Mouse (Mus musculus) hindbrain, embryonic 15.5 days (tissue): ENCODE results near the gene Itih2. TPM values are rescaled to one million over a fixed set of nuclear protein-coding genes. Genes with fewer than 3 reads are reported as not detected.

Experiments used
- ATAC-seq: fragments of 200-750 bp; cut with Nextera tagmentation; 2 replicates; pipeline ENCODE4 v1.8.0; 2017; ENCODE audit warnings: low read depth, moderate number of reproducible peaks, moderate TSS enrichment; ENCODE audit not compliant: low FRiP score
- H3K27ac ChIP-seq: fragments of 300-500 bp; sonication (generic); replicated peaks from 2 replicates; pipeline ENCODE4 v1.5.1; 2015; ENCODE audit warnings: mild to moderate bottlenecking, inconsistent platforms
- H3K27me3 ChIP-seq: fragments of 300-500 bp; sonication (generic); 2 replicates; pipeline ENCODE4 v1.6.1; 2015; ENCODE audit warnings: control low read depth, inconsistent platforms
- H3K36me3 ChIP-seq: fragments of 300-500 bp; sonication (generic); 2 replicates; pipeline ENCODE4 v1.6.1; 2015; ENCODE audit warnings: control low read depth, inconsistent platforms
- H3K4me1 ChIP-seq: fragments of 300-500 bp; sonication (generic); replicated peaks from 2 replicates; pipeline ENCODE4 v1.6.1; 2015; ENCODE audit warnings: control low read depth, inconsistent platforms
- H3K4me2 ChIP-seq: fragments of 300-500 bp; sonication (generic); 2 replicates; pipeline ENCODE4 v1.6.1; 2015; ENCODE audit warnings: moderate library complexity, mild to moderate bottlenecking, inconsistent platforms
- H3K4me3 ChIP-seq: fragments of 300-500 bp; sonication (generic); 2 replicates; pipeline ENCODE4 v1.5.1; 2015; ENCODE audit warnings: mild to moderate bottlenecking, inconsistent platforms
- H3K9ac ChIP-seq: fragments of 300-500 bp; sonication (generic); 2 replicates; pipeline ENCODE4 v1.6.1; 2015; ENCODE audit warnings: inconsistent platforms
- H3K9me3 ChIP-seq: fragments of 300-500 bp; sonication (generic); 2 replicates; pipeline ENCODE4 v1.6.1; 2016; ENCODE audit warnings: control low read depth, inconsistent platforms
- WGBS: fragments of 180-500 bp; shearing (Covaris S2); methylation state at CpG from one replicate; pipeline ENCODE4 v1.1.7; 2015; 5-methylcytosine and 5-hydroxymethylcytosine counted together
- polyA plus RNA-seq: library from polyadenylated mRNA; unstranded; fragments of >200 nt; fragmentation: Nextera tagmentation; extraction: Ambion mirVana; gene quantifications from 2 replicates; pipeline ENCODE4 v1.2.1, GENCODE M21; 2015

Gene Itih2
- 3.4 and 6.4 TPM in 2 replicates for polyA plus RNA-seq

DNA sequence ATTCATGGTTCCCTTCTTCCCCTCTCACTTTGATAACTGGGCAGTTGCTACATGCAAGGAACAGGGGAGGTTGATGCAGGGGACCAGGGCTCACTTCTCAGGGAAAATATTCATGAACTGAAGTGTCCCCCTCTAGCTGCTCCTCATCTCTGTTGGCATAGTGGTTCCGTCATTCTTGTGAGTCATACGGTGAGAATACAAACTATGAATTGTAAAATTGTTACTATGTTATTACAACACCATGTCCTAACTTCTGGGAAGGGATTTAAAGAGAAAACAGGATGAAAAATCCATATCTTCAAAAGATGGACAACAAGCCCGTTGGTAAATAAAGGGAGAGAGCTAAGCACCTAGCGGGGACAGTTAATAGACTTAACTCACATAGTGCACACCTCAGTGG is at the start of gene Itih2:
TSS of gene Itih2 (minus strand) at position 101 of the 400 bp plus-strand sequence.
- 95% methylated on average over 4 of the region's 4 CpGs for WGBS
- no peak for ATAC-seq
- H3K36me3 ChIP-seq, result no peaks in the 10 kb centered on the region
- no peak within 1 kb of the TSS for H3K9ac ChIP-seq
- no peak within 1 kb of the TSS for H3K4me3 ChIP-seq
- H3K4me2 ChIP-seq, result no peak within 1 kb of the TSS
- H3K27me3 ChIP-seq, result no peaks in the 10 kb centered on the region
- no peaks in the 10 kb centered on the region for H3K4me1 ChIP-seq
- no peak within 1 kb of the TSS for H3K27ac ChIP-seq
- no peaks in the 10 kb centered on the region for H3K9me3 ChIP-seq

DNA sequence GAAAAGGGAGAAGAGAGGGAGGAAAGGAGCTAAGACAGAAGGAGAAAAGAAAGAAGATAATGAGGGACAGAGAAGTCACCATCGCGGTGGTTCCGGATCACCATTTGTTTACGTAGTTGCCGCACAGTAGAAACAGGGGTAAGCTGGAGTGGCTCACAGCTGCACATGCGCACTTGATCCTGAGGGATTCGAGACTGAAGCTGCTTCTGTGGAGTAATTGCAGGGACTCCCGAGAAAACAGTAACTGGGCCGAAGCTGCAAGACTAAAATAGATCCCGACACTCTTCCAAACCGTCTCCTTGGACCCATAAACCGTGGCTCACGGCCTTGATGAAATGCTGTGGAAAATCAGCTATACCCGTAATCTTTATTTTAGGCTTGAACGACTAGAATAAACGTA is 38.8 kb upstream of the Itih2 start:
- Histone ChIP-seq H3K27me3 (no peaks in the 10 kb centered on the region), H3K4me3 (no peak overlapping the region), H3K4me1 (no peaks in the 10 kb centered on the region), H3K4me2 (no peak overlapping the region), H3K36me3 (no peaks in the 10 kb centered on the region), H3K9ac (no peak overlapping the region), H3K9me3 (no peaks in the 10 kb centered on the region), H3K27ac (no peak overlapping the region)
- WGBS, result 84% methylated on average over 16 of the region's 16 CpGs
- no peak for ATAC-seq

DNA sequence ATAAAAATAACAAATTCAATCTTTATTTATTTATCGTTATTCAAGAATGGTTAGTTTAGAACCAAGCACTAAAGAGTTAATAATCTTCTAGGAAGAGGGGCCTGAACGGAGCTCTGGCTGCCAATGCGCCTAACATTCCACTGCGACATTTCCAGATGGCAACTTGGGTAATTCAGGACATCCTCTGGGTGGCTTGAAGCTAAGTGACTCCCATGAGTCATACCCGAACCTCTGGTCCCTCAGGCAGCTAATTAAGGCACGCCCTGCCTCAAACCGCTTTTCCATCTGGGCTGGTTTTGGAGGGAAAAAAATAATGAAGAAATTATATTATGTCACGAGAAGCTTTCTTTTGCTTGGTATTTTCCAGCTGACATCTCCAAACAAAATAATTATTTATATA is 36.8 kb upstream of the Itih2 start:
- Histone ChIP-seq H3K9me3 (no peaks in the 10 kb centered on the region), H3K4me2 (no peak overlapping the region), H3K27me3 (no peaks in the 10 kb centered on the region), H3K36me3 (no peaks in the 10 kb centered on the region), H3K4me1 (no peaks in the 10 kb centered on the region), H3K4me3 (no peak overlapping the region), H3K27ac (no peak overlapping the region), H3K9ac (no peak overlapping the region)
- 63% methylated on average over 8 of the region's 8 CpGs for WGBS
- no peak for ATAC-seq

DNA sequence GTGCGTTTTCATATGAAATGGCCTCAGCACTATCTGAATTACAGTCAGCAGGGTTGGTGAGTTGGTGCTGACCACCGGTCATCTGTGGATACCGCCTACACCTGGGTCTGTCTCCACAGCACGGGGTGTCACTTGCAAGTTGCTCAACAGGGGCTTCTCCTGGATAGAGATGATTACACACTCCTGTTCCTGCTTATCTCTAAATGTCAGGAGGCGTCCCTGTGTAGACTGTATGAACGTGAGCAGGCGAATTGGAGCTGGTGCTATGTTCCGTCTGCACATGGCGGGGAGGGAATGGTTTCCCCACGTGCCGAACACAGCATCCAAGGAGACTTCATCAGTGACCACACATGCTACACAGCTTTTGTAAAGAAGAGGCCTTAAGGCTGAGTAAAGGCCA is 36.1 kb upstream of the Itih2 start:
- Histone ChIP-seq H3K27ac (no peak overlapping the region), H3K36me3 (no peaks in the 10 kb centered on the region), H3K9ac (no peak overlapping the region), H3K4me3 (no peak overlapping the region), H3K4me1 (no peaks in the 10 kb centered on the region), H3K27me3 (no peaks in the 10 kb centered on the region), H3K9me3 (no peaks in the 10 kb centered on the region), H3K4me2 (no peak overlapping the region)
- no peak for ATAC-seq
- 93% methylated on average over 11 of the region's 11 CpGs for WGBS

DNA sequence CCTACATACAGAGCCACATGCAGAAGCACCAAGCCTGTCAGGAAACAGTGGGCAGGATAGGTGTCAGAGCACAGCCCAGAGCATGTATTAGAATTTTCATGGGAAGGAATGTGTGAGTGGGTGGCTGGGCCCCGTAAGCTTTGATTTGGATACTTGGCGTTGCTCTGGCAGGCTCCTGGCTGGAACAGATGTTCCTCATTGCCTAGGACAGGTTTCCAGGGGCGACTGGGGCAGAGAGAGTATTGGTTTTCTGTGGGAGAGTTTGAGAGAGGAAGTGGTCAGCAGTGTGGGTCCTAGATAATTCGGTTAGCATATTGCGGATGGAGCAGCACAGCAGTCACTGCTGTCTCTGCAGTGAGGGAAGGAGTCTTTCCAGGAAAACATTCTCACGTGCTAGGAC is 35.4 kb upstream of the Itih2 start:
- no peaks in the 10 kb centered on the region for H3K27me3 ChIP-seq
- no peak overlapping the region for H3K4me2 ChIP-seq
- no peaks in the 10 kb centered on the region for H3K9me3 ChIP-seq
- H3K4me3 ChIP-seq, result no peak overlapping the region
- no peak for ATAC-seq
- H3K27ac ChIP-seq, result no peak overlapping the region
- H3K36me3 ChIP-seq, result no peaks in the 10 kb centered on the region
- H3K4me1 ChIP-seq, result no peaks in the 10 kb centered on the region
- 70% methylated on average over 6 of the region's 6 CpGs for WGBS
- no peak overlapping the region for H3K9ac ChIP-seq

DNA sequence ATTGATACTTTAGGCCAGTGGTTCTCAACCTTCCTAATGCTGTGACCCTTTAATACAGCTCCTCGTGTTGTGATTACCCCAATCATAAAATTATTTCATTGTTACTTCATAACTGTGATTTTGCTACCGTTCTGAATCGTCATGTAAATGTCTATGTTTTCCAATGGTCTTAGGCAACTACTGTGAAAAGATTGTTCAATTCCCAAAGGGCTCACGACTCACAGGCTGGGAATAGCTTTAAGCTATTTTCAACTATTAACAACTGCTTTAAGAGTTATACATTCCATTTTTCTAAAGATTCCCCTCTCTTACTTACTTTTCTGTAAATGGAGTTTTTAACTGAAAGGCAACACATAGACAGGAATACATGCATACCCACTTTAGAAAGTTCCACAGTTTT is 30.8 kb upstream of the Itih2 start:
- Histone ChIP-seq H3K27me3 (no peaks in the 10 kb centered on the region), H3K4me1 (no peaks in the 10 kb centered on the region), H3K9me3 (no peaks in the 10 kb centered on the region), H3K4me2 (no peak overlapping the region), H3K36me3 (no peaks in the 10 kb centered on the region), H3K27ac (no peak overlapping the region), H3K9ac (no peak overlapping the region), H3K4me3 (no peak overlapping the region)
- no peak for ATAC-seq
- 85% methylated on average over 4 of the region's 4 CpGs for WGBS

DNA sequence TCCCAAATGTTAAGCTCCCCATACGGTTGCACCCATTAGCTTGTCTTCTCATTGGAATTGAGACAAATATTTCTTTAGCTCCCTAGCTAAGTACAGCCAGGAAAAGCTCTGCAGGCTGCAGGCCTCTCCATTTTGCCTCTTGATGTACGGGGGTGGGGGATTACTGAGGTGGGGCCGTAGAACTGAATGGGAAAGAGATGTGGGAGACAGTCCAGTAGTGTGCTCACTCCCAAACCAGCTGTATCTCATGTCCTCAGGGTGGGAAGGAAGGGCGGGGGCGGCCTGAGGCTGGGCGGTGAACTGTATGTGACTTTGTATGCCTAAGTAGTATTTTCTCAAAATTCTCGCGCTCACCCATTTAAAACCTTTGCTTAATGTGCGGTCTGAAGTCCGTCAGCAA is 26.0 kb upstream of the Itih2 start:
- 92% methylated on average over 10 of the region's 10 CpGs for WGBS

DNA sequence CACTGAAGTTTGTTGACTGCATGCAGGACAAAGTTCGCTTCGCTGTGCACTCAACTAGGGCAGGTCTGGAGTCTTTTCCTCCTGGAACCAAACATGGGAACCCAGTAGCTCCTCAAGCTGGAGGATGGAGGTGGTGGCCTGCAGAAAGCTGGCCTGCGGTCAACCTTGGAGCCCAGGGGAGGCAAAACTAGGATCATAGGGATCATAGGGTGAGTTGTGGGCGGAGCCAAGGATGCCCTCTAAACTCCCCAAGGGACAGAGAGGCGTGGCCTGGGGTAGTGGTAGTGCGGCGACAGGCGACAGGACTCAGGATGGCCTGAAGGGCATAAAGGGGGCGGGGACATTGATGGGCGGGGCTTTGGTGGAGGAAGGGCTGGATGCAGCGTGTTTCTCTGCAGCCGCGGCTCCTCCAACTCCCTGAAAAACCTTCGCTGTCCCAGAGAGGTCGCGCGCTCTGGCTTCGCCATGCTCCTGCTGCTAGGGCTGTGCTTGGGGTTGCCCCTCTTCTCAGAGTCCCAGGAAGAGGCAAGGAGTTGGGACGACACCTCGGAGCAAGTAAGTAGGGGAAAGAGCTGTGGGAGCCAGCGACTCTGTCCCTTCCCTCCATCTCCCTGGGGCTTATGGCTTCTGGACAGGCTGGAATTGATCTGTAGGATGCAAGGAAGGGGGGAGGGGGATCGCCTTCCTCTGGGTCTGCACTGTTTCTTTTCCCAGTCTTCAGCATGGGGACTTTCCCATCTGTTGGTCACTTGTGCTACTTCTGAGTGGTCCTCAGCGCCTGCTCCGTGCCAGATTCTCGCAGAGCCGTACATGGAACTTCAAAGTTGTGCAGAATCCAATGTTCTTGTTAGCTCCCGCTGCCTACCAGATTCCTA is 22.2 kb upstream of the Itih2 start, which contains the start of gene Itih5:
TSS of gene Itih5 (plus strand) at position 371 of the 875 bp plus-strand sequence.
- no peaks in the 10 kb centered on the region for H3K36me3 ChIP-seq
- 0 out of 2 replicates have a peak, but pooled peaks cover 2% of the 10 kb centered on the region for H3K27me3 ChIP-seq
- H3K9ac ChIP-seq, result peak within 1 kb of the TSS; percentile 31
- H3K4me3 ChIP-seq, result peak within 1 kb of the TSS; percentile 43
- ATAC-seq, result peak; percentile 66
- H3K4me2 ChIP-seq, result peak within 1 kb of the TSS; percentile 91
- 8% methylated on average over 27 of the region's 27 CpGs for WGBS
- H3K27ac ChIP-seq, result no peak within 1 kb of the TSS
- no peaks in the 10 kb centered on the region for H3K9me3 ChIP-seq
- H3K4me1 ChIP-seq, result peaks cover 8% of the 10 kb centered on the region

More for the DNA sequence above, 26.0 kb upstream of the Itih2 start:
- no peak overlapping the region for H3K4me2 ChIP-seq
- peaks cover 8% of the 10 kb centered on the region for H3K4me1 ChIP-seq
- 0 out of 2 replicates have a peak, but pooled peaks cover 2% of the 10 kb centered on the region for H3K27me3 ChIP-seq
- ATAC-seq, result no peak
- H3K9ac ChIP-seq, result no peak overlapping the region
- H3K36me3 ChIP-seq, result no peaks in the 10 kb centered on the region
- H3K27ac ChIP-seq, result no peak overlapping the region
- H3K4me3 ChIP-seq, result no peak overlapping the region
- no peaks in the 10 kb centered on the region for H3K9me3 ChIP-seq

DNA sequence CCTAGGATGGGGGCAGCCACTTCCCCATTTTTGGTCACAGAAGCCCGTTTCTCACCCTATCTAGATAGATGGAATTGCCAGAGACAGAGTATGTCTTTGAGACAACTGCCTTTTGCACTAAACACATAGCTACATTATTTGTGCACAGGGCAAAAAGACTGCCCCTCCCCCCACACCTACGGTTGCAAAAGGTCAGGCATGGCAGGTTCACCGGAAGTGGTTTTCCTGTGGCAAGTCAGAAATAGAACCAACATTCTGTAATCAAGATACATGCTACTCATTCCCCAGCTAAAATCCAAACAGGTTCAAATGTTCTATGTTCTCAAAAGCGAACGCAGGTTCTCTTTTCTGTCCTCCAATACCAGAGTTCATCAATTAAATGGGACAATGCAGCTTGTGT is 21.4 kb upstream of the Itih2 start:
- 88% methylated on average over 5 of the region's 5 CpGs for WGBS
- peaks cover 8% of the 10 kb centered on the region for H3K4me1 ChIP-seq
- H3K4me3 ChIP-seq, result no peak overlapping the region
- H3K27me3 ChIP-seq, result 0 out of 2 replicates have a peak, but pooled peaks cover 2% of the 10 kb centered on the region
- no peaks in the 10 kb centered on the region for H3K36me3 ChIP-seq
- no peak overlapping the region for H3K27ac ChIP-seq
- no peak for ATAC-seq
- H3K4me2 ChIP-seq, result no peak overlapping the region
- no peak overlapping the region for H3K9ac ChIP-seq
- H3K9me3 ChIP-seq, result no peaks in the 10 kb centered on the region

DNA sequence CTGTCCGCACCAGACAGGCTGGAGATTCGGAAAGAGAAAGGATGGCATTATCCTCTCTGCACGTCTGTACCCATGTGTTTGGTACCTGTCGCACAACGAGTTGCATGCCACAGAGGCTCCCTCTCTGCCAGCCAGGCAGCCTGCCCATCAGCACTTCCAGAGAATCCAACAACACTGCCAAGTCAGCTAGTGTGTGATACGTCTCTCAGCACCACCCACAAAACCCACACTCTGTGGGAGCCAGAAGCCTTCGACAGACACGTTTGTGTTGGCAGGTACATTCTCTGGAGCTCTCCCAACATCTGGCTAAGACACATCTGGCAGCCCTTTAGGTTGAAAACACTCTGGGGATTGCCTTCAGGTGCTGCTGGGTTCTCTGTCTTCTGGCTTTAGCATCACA is 16.0 kb upstream of the Itih2 start:
- ATAC-seq, result no peak
- Histone ChIP-seq H3K27me3 (no peaks in the 10 kb centered on the region), H3K27ac (no peak overlapping the region), H3K36me3 (no peaks in the 10 kb centered on the region), H3K4me2 (no peak overlapping the region), H3K9me3 (no peaks in the 10 kb centered on the region), H3K4me1 (no peaks in the 10 kb centered on the region), H3K4me3 (no peak overlapping the region), H3K9ac (no peak overlapping the region)
- 70% methylated on average over 8 of the region's 8 CpGs for WGBS

DNA sequence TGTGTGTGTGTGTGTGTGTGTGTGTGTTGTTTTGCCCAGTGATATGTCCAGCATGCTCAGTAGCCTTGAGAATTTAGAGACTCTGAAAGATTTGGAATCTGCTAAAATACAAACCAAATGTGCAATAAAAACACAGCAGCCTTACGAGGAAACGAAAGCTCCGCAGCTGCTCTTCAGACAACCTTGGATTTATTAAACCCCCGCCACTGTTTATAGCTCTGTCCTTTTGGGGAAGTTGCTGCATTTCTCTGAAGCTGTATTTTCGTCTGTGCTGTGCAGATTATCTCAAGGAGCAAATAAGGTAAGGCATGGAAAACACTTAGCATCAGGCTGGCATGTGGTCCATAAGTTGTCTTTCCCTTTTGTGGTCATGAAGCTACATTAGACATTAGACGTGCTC is 14.3 kb upstream of the Itih2 start:
- 75% methylated on average over 6 of the region's 6 CpGs for WGBS
- Histone ChIP-seq H3K36me3 (no peaks in the 10 kb centered on the region), H3K27me3 (no peaks in the 10 kb centered on the region), H3K4me2 (no peak overlapping the region), H3K27ac (no peak overlapping the region), H3K4me3 (no peak overlapping the region), H3K9me3 (no peaks in the 10 kb centered on the region), H3K4me1 (no peaks in the 10 kb centered on the region), H3K9ac (no peak overlapping the region)
- no peak for ATAC-seq

DNA sequence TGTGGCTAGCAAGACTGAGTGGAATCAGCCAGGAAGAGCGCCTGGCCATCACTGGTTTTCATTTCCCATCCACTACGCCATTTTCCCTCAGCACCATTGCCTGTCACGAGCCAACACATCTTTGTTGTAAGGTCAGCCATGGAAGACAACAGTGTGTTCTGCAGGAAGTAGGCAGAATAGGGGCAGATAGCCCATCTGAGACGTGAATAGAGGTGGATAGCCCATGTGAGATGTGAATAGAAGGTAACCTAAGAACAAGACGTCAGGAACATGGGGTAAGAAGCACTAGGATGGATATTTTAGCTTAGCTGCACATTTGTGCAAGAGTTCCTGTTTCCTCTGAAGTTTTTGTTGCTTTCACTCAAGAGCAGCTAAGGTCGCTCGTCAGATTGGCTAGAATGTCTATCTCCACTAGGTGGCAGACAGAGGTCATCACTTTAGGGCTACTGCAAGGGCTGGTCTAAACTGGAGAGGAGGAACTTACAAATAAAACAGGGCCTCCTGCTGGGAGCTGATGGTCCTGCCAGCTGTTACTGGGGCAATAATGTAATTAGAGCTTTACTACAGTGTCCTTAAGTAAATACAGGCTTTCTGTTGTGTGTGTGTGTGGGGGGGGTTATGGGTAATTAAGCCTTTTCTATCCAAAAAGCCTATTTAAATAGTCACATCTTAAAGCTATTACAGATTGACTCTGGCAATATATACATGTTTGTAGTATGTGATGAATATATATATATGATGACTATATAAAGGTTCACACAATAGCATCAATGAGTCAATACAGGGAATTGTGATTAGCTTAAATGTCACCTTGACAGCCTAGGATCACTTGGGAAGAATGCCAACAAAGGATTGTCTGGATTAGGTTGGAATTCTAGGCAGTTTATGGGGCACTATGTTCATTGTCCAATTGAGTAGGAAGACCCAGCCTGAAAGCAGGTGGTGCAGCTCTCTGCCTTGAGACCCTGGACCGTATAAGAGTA is 11.6 kb upstream of the Itih2 start:
- Histone ChIP-seq H3K9ac (no peak overlapping the region), H3K9me3 (no peaks in the 10 kb centered on the region), H3K27me3 (no peaks in the 10 kb centered on the region), H3K36me3 (no peaks in the 10 kb centered on the region), H3K4me1 (no peaks in the 10 kb centered on the region), H3K4me2 (no peak overlapping the region), H3K4me3 (no peak overlapping the region), H3K27ac (no peak overlapping the region)
- ATAC-seq, result peak; percentile 85
- WGBS, result 35% methylated on average over 8 of the region's 8 CpGs
